Mouse (Mus musculus) cerebellum, adult (tissue): Measurements from ENCODE around the gene Neurog1.

Experiments
- ATAC-seq: cut with Nextera tagmentation; 2 replicates; pipeline ENCODE4 v1.9.2; 2017; ENCODE audit warnings: mild to moderate bottlenecking, moderate library complexity, mixed read lengths; ENCODE audit not compliant: insufficient number of reproducible peaks, low FRiP score, low TSS enrichment

The Neurog1 gene

GRCm38 (mm10) chr13:56221995-56222848, 29.7 kb downstream of the Neurog1 start:
- ATAC-seq = no peak

GRCm38 (mm10) chr13:56221129-56221910, 30.6 kb downstream of the Neurog1 start:
- no peak for ATAC-seq

- no peak for ATAC-seq
These were observed 32.7 kb downstream of the Neurog1 start for GRCm38 (mm10) chr13:56219254-56219653.

- no peak for ATAC-seq
These were observed 35.9 kb downstream of the Neurog1 start for GRCm38 (mm10) chr13:56216090-56216489.

- no peak for ATAC-seq
These were observed 37.3 kb downstream of the Neurog1 start for GRCm38 (mm10) chr13:56214633-56215032.

GRCm38 (mm10) chr13:56209067-56209411, 42.9 kb downstream of the Neurog1 start:
- ATAC-seq = no peak

GRCm38 (mm10) chr13:56208225-56209066, 43.5 kb downstream of the Neurog1 start:
- no peak for ATAC-seq
